Mouse (Mus musculus) stomach, embryonic 16.5 days (tissue): ENCODE data around the gene Map2k3. TPM values are rescaled to one million over a fixed set of nuclear protein-coding genes. Genes with fewer than 3 reads are reported as not detected.
A peak's percentile ranks its signal among the peaks of the same experiment; 100 is the strongest.
"Not testable (repeated sequence)": the region's sequence is repeated elsewhere in the genome, so short reads cannot be mapped to it uniquely, and the experiment has no call there.

Source experiments
- ATAC-seq: fragments of 200-750 bp; cut with Nextera tagmentation; 2 replicates; pipeline ENCODE4 v1.8.0; 2017; ENCODE audit warnings: moderate number of reproducible peaks, moderate TSS enrichment; ENCODE audit not compliant: insufficient read depth, low FRiP score
- H3K27ac ChIP-seq: fragments of 300-500 bp; sonication (generic); 2 replicates; pipeline ENCODE4 v1.5.1; 2014; ENCODE audit warnings: low read length
- H3K27me3 ChIP-seq: fragments of 300-500 bp; sonication (generic); 2 replicates; pipeline ENCODE4 v1.6.1; 2014; ENCODE audit warnings: low read length, control low read depth, mixed read lengths; ENCODE audit not compliant: control insufficient read depth, insufficient read depth
- H3K36me3 ChIP-seq: fragments of 300-500 bp; sonication (generic); 2 replicates; pipeline ENCODE4 v1.6.1; 2014; ENCODE audit warnings: low read length; ENCODE audit not compliant: control insufficient read depth, insufficient read depth
- H3K4me1 ChIP-seq: fragments of 300-500 bp; sonication (generic); 2 replicates; pipeline ENCODE4 v1.6.1; 2014; ENCODE audit warnings: low read length, control low read depth, mixed read lengths; ENCODE audit not compliant: control insufficient read depth, insufficient read depth
- H3K4me2 ChIP-seq: fragments of 300-500 bp; sonication (generic); 2 replicates; pipeline ENCODE4 v1.6.1; 2014; ENCODE audit warnings: low read depth, low read length, mixed read lengths
- H3K4me3 ChIP-seq: fragments of 300-500 bp; sonication (generic); replicated peaks from 2 replicates; pipeline ENCODE4 v1.5.1; 2014; ENCODE audit warnings: mild to moderate bottlenecking, low read length
- H3K9ac ChIP-seq: fragments of 300-500 bp; sonication (generic); 2 replicates; pipeline ENCODE4 v1.6.1; 2014; ENCODE audit warnings: low read length
- H3K9me3 ChIP-seq: fragments of 300-500 bp; sonication (generic); replicated peaks from 2 replicates; pipeline ENCODE4 v1.6.1; 2016; ENCODE audit warnings: low read length, control low read depth; ENCODE audit not compliant: control insufficient read depth
- WGBS: fragments of 180-500 bp; shearing (Covaris S2); extraction: QIAGEN DNeasy Blood & Tissue Kit; methylation state at CpG from one replicate; pipeline ENCODE4 v1.1.7; 2014; 5-methylcytosine and 5-hydroxymethylcytosine counted together
- polyA plus RNA-seq: library from polyadenylated mRNA; unstranded; fragments of >200 nt; fragmentation: Nextera tagmentation; extraction: Ambion mirVana; gene quantifications from 2 replicates; pipeline ENCODE4 v1.2.1, GENCODE M21; 2015

Map2k3 gene
- 119 and 132 TPM in 2 replicates for polyA plus RNA-seq

DNA sequence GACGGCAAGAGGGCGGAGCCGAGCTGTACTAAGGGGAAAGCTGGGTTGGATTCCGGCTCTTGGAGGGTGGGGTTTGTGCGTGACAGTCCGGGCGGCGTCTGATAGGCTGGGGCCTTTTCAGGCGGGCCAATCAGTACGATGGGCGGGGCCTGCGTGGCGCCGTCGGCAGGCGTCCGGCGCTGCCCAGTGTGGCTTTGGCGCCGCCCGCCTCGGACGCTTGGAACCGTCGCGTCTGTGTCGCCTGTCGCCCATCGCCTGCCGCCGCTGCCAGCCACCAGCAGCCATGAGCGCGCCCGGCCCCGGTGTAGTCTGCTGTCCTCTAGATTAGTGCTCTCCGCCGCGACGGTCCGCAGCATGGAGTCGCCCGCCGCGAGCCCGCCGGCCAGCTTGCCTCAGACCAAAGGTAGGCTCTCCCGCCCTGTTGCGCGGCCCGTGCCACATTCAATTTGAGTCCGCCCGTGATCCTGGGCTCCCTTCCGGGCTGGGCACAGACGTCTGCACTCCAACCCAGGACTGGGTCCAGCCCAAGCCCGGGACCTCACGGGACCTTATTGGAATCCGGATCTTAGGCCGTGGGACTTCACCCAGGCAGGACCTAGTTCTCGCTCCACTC, at the start of gene Map2k3:
Gene Map2k3 (plus strand): TSS at position 165 of the 613 bp plus-strand sequence.
- Histone ChIP-seq H3K4me1 (peaks cover 57% of the 10 kb centered on the region), H3K27me3 (no peaks in the 10 kb centered on the region), H3K4me3 (peak within 1 kb of the TSS; percentile 96), H3K9me3 (no peaks in the 10 kb centered on the region), H3K27ac (peak within 1 kb of the TSS; percentile 82), H3K4me2 (peak within 1 kb of the TSS; percentile 96), H3K36me3 (no peaks in the 10 kb centered on the region), H3K9ac (peak within 1 kb of the TSS; percentile 90)
- under 1% methylated on average over 59 of the region's 59 CpGs for WGBS
- peak; percentile 93 for ATAC-seq

DNA sequence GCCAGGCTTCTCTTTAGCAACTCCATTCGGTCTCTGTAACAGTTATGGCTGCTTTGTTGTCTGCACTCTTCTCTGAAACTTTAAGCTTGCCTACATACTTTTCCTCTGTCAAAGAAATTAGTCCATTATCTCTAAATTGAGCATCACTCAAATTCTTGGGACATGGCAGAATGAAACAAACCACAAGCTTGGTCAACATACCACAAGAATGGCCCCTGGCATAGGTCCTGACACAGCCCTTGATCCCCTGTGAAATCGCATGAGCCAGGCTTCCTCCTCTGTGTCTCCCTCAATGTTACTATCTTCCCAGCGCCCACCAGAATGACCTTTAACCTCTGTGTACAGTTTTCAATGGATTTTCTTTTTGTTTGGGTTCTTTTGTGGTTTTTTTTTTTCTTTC, 49.4 kb upstream of the Map2k3 start:
- no peak overlapping the region for H3K9ac ChIP-seq
- 71% methylated on average over 3 of the region's 3 CpGs for WGBS
- H3K4me1 ChIP-seq, result peaks cover 9% of the 10 kb centered on the region
- no peaks in the 10 kb centered on the region for H3K36me3 ChIP-seq
- H3K4me3 ChIP-seq, result no peak overlapping the region
- no peak overlapping the region for H3K4me2 ChIP-seq
- no peaks in the 10 kb centered on the region for H3K9me3 ChIP-seq
- no peak overlapping the region for H3K27ac ChIP-seq
- ATAC-seq, result no peak
- no peaks in the 10 kb centered on the region for H3K27me3 ChIP-seq

DNA sequence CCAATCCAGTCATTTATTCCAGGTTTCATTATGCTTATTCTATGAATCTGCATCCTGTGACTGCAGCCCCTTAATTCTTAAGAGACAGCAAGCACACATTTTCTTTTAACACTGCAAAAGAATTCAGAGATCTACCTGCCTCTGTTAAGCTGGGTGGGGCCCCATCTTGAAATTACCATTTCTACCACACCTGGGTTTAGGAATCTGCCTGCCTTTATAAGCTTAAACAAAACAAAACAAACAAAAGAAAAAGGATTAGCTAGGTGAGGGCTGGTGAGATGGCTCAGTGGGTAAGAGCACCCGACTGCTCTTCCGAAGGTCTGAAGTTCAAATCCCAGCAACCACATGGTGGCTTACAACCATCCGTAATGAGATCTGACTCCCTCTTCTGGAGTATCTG, 44.8 kb upstream of the Map2k3 start:
- not testable (repeated sequence) for H3K36me3 ChIP-seq, H3K4me1 ChIP-seq, H3K9ac ChIP-seq, H3K4me2 ChIP-seq, ATAC-seq, H3K27me3 ChIP-seq, H3K27ac ChIP-seq, H3K9me3 ChIP-seq, H3K4me3 ChIP-seq
- 79% methylated on average over 2 of the region's 3 CpGs for WGBS

DNA sequence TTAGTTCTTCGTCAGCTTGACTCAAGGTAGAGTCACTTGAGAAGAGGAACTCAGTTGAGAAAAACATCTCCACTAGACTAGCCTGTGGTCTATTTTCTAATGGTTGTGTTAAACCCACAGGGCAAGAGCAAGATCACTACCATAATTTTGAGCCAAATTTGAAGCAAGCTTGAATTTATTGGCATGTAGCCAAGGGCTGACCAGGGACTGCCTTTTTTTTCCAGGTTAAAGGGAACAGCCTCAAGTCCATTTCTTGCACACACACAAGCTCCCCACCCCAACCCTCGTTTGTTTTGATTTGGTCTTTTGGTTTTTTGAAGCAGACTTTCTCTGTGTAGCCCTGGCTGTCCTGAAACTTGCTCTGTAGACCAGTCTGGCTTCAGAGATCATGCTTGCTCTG, 42.0 kb upstream of the Map2k3 start:
- no peaks in the 10 kb centered on the region for H3K4me1 ChIP-seq
- H3K27me3 ChIP-seq, result no peaks in the 10 kb centered on the region
- H3K4me3 ChIP-seq, result no peak overlapping the region
- H3K4me2 ChIP-seq, result no peak overlapping the region
- WGBS, result 50% methylated on average over 2 of the region's 2 CpGs
- H3K9ac ChIP-seq, result no peak overlapping the region
- no peak overlapping the region for H3K27ac ChIP-seq
- H3K36me3 ChIP-seq, result no peaks in the 10 kb centered on the region
- ATAC-seq, result no peak
- no peaks in the 10 kb centered on the region for H3K9me3 ChIP-seq

DNA sequence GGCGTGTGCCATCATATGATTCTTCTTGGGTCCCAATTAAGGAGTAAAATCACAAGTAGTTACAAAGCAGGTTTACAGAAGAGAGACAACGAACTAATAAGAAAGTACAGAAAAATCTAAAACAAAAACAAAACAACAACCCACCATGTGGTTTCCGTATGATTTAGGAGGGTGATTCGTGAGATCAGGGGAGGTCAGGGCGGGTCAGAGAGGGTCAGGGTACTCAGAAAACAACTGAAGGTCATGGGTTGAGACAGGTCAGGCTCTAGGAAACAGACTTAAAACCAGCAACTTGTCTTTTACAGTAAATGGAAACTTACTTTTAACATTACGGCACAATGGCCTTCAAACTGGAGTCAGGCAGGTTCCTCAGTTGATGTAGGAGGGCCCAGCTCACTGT, 41.5 kb upstream of the Map2k3 start:
- H3K27me3 ChIP-seq, result no peaks in the 10 kb centered on the region
- no peak overlapping the region for H3K4me2 ChIP-seq
- H3K4me3 ChIP-seq, result no peak overlapping the region
- no peaks in the 10 kb centered on the region for H3K36me3 ChIP-seq
- no peak overlapping the region for H3K27ac ChIP-seq
- no peaks in the 10 kb centered on the region for H3K9me3 ChIP-seq
- no peaks in the 10 kb centered on the region for H3K4me1 ChIP-seq
- no peak for ATAC-seq
- H3K9ac ChIP-seq, result no peak overlapping the region
- WGBS, result 55% methylated on average over 6 of the region's 6 CpGs

DNA sequence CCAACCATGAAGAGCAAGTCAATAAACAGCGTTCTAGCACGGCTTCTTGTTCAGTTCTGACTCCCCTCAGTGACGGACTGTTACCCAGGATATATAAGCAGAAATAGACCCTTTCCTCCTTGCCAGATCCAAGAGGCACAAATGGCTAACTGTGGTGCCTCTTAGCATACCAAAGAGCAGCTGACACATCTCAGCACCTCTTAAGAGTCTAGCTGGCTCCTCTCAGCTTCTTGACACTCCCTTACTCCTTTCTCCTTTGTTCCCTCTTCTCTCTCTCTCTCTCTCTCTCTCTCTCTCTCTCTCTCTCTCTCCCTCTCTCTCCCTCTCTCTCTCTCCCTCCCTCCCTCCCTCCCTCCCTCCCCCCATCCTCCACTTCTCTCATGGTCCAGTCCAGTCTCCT, 41.1 kb upstream of the Map2k3 start:
- Histone ChIP-seq H3K9ac (no peak overlapping the region), H3K27me3 (no peaks in the 10 kb centered on the region), H3K4me1 (0 out of 2 replicates have a peak, but pooled peaks cover 1% of the 10 kb centered on the region), H3K4me2 (no peak overlapping the region), H3K36me3 (no peaks in the 10 kb centered on the region), H3K27ac (no peak overlapping the region), H3K4me3 (no peak overlapping the region), H3K9me3 (no peaks in the 10 kb centered on the region)
- 48% methylated on average over 3 of the region's 3 CpGs for WGBS
- ATAC-seq, result no peak

DNA sequence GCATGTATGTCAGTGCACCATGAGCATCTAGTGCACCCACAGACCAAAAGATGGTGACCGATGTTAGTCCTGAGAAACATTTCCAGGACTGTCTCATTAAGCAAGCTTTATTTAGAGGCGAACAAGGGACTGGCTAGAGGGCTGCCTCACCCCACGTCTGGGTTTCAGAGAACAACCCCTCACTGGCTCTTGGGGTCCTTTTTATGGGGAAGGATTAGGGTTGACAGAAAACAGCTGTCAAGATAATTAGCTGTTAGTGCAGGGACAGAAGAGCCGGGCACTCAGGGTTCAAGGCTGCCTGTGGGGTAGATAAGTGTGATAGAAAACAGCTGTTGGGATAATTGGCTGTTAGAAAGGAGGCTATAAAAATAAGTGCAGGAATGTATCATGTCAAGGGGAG, 35.9 kb upstream of the Map2k3 start:
- H3K27ac ChIP-seq, result no peak overlapping the region
- ATAC-seq, result no peak; the same call in 1 of the 2 replicates
- H3K4me2 ChIP-seq, result no peak overlapping the region
- no peaks in the 10 kb centered on the region for H3K27me3 ChIP-seq
- H3K36me3 ChIP-seq, result no peaks in the 10 kb centered on the region
- no peak overlapping the region for H3K4me3 ChIP-seq
- H3K4me1 ChIP-seq, result 0 out of 2 replicates have a peak, but pooled peaks cover 5% of the 10 kb centered on the region
- H3K9ac ChIP-seq, result no peak overlapping the region
- no peaks in the 10 kb centered on the region for H3K9me3 ChIP-seq
- WGBS, result 23% methylated on average over 4 of the region's 4 CpGs

DNA sequence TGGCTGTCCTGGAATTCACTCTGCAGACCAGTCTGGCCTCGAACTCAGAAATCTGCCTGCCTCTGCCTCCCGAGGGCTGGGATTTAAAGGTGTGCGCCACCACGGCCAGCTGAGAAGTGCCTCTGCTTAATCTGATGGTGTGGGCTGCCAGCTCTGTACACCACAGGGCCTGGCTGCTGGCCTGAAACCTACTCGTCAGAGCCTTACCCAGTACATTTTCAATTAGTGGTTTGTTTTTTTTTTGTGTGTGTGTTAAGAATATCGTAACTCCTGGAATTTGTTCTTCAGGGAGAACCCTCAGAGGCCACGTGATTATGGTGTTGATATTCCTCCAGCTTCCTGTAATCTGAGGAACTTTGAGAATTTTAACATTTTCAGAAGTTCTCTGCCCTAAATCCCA, 29.8 kb upstream of the Map2k3 start:
- Histone ChIP-seq H3K27me3 (no peaks in the 10 kb centered on the region), H3K4me2 (no peak overlapping the region), H3K9me3 (no peaks in the 10 kb centered on the region), H3K9ac (no peak overlapping the region), H3K36me3 (no peaks in the 10 kb centered on the region; the same call in 1 of the 2 replicates), H3K4me3 (no peak overlapping the region), H3K4me1 (no peaks in the 10 kb centered on the region), H3K27ac (no peak overlapping the region)
- 85% methylated on average over 7 of the region's 7 CpGs for WGBS
- no peak for ATAC-seq

DNA sequence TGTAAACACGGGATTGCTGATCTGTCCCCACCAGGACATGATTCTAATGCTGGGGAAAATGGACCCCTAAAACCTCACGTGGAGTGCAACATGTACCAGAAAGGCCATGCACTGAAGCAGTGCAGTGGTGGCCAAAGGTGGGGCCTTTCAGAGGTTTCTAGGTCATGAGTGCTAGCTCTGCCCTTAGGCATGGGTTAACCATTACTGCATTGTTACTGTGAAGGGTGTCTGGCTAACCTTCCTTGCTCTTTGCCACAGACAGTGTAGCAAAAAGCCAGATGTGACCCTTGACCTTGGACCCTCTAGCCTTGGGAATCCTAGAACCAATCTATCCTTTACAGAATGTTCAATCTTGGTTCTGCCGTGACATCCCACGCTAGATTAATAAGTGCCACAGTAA, 29.3 kb upstream of the Map2k3 start:
- Histone ChIP-seq H3K4me1 (no peaks in the 10 kb centered on the region), H3K9me3 (no peaks in the 10 kb centered on the region), H3K9ac (no peak overlapping the region), H3K27ac (no peak overlapping the region), H3K36me3 (no peaks in the 10 kb centered on the region; the same call in 1 of the 2 replicates), H3K27me3 (no peaks in the 10 kb centered on the region), H3K4me2 (no peak overlapping the region), H3K4me3 (no peak overlapping the region)
- WGBS, result 62% methylated on average over 4 of the region's 4 CpGs
- no peak for ATAC-seq
